Mouse (Mus musculus): ENCODE measurements around the gene Arhgef6. TPM values are rescaled to one million over a fixed set of nuclear protein-coding genes. Genes with fewer than 3 reads are reported as not detected.

The Arhgef6 gene
- 4.5 and 5.4 TPM in 2 replicates for polyA plus RNA-seq (2015; fragmentation: Nextera tagmentation; extraction: Ambion mirVana)

GRCm38 (mm10) chrX:57338371-57339211 lies at the start of gene Arhgef6:
Arhgef6 (minus strand) TSS chrX:57338729.
- H3K4me3 ChIP-seq (ENCODE audit: low read depth, low read length): no peak within 1 kb of the TSS
- H3K36me3 ChIP-seq (ENCODE audit: control insufficient read depth, insufficient read depth, low read length): no peaks in the 10 kb centered on the region
- H3K4me1 ChIP-seq (ENCODE audit: control insufficient read depth, insufficient read depth, low read length): no peaks in the 10 kb centered on the region
- H3K27ac ChIP-seq (ENCODE audit: low read length): no peak within 1 kb of the TSS
- H3K4me2 ChIP-seq (ENCODE audit: low read length): no peak within 1 kb of the TSS
- H3K9me3 ChIP-seq (replicated peaks; ENCODE audit: control insufficient read depth, low read length, poor library complexity, severe bottlenecking): no peaks in the 10 kb centered on the region
- H3K27me3 ChIP-seq (ENCODE audit: control insufficient read depth, insufficient read depth, low read depth, low read length): no peaks in the 10 kb centered on the region
- ATAC-seq: no peak
- 76% methylated on average over 18 of the region's 18 CpGs for WGBS
- H3K9ac ChIP-seq (ENCODE audit: low read depth, low read length): no peak within 1 kb of the TSS

DNA sequence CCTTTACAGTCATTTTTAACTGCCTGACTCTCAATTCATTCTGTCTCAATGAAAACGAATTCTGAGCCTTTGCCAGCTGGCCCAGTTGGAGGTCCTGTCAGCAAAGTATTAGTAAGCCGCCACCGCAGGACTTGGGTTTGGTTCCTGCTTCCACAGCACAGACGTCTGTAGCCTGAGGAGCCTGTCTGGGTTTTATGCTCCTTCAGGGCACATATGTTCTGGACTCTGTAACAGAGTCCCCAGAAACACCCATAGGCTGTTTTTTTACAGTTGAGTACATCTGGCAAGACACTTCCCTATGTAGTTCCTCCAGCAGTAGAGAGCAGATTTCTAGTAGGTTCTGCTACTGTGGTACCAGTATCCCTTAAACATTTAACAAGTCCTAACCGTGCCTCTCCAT lies 42.4 kb upstream of the Arhgef6 start:
- Histone ChIP-seq H3K9me3 (replicated peaks; ENCODE audit: control insufficient read depth, low read length, poor library complexity, severe bottlenecking) (no peaks in the 10 kb centered on the region), H3K9ac (ENCODE audit: low read depth, low read length) (no peak overlapping the region), H3K4me3 (ENCODE audit: low read depth, low read length) (no peak overlapping the region), H3K36me3 (ENCODE audit: control insufficient read depth, insufficient read depth, low read length) (peaks cover 7% of the 10 kb centered on the region; the same call in 1 of the 2 replicates), H3K4me2 (ENCODE audit: low read length) (no peak overlapping the region), H3K27me3 (ENCODE audit: control insufficient read depth, insufficient read depth, low read depth, low read length) (no peaks in the 10 kb centered on the region), H3K27ac (ENCODE audit: low read length) (no peak overlapping the region), H3K4me1 (ENCODE audit: control insufficient read depth, insufficient read depth, low read length) (no peaks in the 10 kb centered on the region)
- 66% methylated on average over 5 of the region's 5 CpGs for WGBS
- no peak for ATAC-seq

- H3K9me3 ChIP-seq (replicated peaks; ENCODE audit: control insufficient read depth, low read length, poor library complexity, severe bottlenecking): no peaks in the 10 kb centered on the region
Measured at GRCm38 (mm10) chrX:57378579-57378978, 40.0 kb upstream of the Arhgef6 start.

GRCm38 (mm10) chrX:57377096-57377495 lies 38.6 kb upstream of the Arhgef6 start:
- no peaks in the 10 kb centered on the region for H3K9me3 ChIP-seq (replicated peaks; ENCODE audit: control insufficient read depth, low read length, poor library complexity, severe bottlenecking)
- H3K36me3 ChIP-seq (ENCODE audit: control insufficient read depth, insufficient read depth, low read length): peaks cover 2% of the 10 kb centered on the region; the same call in 1 of the 2 replicates
- no peaks in the 10 kb centered on the region for H3K4me1 ChIP-seq (ENCODE audit: control insufficient read depth, insufficient read depth, low read length)
- H3K4me3 ChIP-seq (ENCODE audit: low read depth, low read length): no peak overlapping the region
- H3K27me3 ChIP-seq (ENCODE audit: control insufficient read depth, insufficient read depth, low read depth, low read length): no peaks in the 10 kb centered on the region
- H3K4me2 ChIP-seq (ENCODE audit: low read length): no peak overlapping the region
- no peak for ATAC-seq
- no peak overlapping the region for H3K9ac ChIP-seq (ENCODE audit: low read depth, low read length)
- H3K27ac ChIP-seq (ENCODE audit: low read length): no peak overlapping the region
- WGBS: 78% methylated on average over 3 of the region's 3 CpGs

More at GRCm38 (mm10) chrX:57378579-57378978, 40.0 kb upstream of the Arhgef6 start:
- H3K36me3 ChIP-seq (ENCODE audit: control insufficient read depth, insufficient read depth, low read length): peaks cover 2% of the 10 kb centered on the region; the same call in 1 of the 2 replicates
- H3K4me1 ChIP-seq (ENCODE audit: control insufficient read depth, insufficient read depth, low read length): no peaks in the 10 kb centered on the region
- H3K4me3 ChIP-seq (ENCODE audit: low read depth, low read length): no peak overlapping the region
- no peak for ATAC-seq
- no peaks in the 10 kb centered on the region for H3K27me3 ChIP-seq (ENCODE audit: control insufficient read depth, insufficient read depth, low read depth, low read length)
- no peak overlapping the region for H3K9ac ChIP-seq (ENCODE audit: low read depth, low read length)
- H3K27ac ChIP-seq (ENCODE audit: low read length): no peak overlapping the region
- WGBS: 89% methylated on average over 3 of the region's 3 CpGs
- no peak overlapping the region for H3K4me2 ChIP-seq (ENCODE audit: low read length)

- Histone ChIP-seq H3K4me1 (ENCODE audit: control insufficient read depth, insufficient read depth, low read length) (no peaks in the 10 kb centered on the region), H3K27ac (ENCODE audit: low read length) (no peak overlapping the region), H3K9ac (ENCODE audit: low read depth, low read length) (no peak overlapping the region), H3K4me3 (ENCODE audit: low read depth, low read length) (no peak overlapping the region), H3K36me3 (ENCODE audit: control insufficient read depth, insufficient read depth, low read length) (peaks cover 2% of the 10 kb centered on the region; the same call in 1 of the 2 replicates), H3K27me3 (ENCODE audit: control insufficient read depth, insufficient read depth, low read depth, low read length) (no peaks in the 10 kb centered on the region), H3K4me2 (ENCODE audit: low read length) (no peak overlapping the region), H3K9me3 (replicated peaks; ENCODE audit: control insufficient read depth, low read length, poor library complexity, severe bottlenecking) (no peaks in the 10 kb centered on the region)
- 87% methylated on average over 2 of the region's 2 CpGs for WGBS
- ATAC-seq: no peak
Measured at GRCm38 (mm10) chrX:57374029-57374428, 35.5 kb upstream of the Arhgef6 start.

DNA sequence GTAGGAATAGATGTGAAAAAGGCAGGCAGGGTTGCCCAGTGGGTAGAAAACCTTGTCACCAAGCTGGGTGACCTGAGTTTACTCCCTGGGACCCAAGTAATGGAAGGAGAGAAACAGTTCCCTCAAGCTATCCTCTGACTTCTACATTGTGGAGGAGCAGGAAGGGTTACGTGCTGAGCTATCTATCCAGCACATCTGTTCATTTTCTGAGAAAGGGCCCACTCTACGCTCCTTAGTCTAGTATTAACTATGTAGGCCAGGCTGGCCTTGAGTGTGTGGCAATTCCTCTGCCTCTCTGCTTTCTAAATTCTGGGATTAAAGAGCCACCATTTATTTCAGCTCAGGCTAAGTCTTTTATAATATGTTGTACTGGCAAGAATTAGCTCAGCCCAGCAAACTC lies 35.0 kb upstream of the Arhgef6 start:
- H3K9ac ChIP-seq (ENCODE audit: low read depth, low read length): no peak overlapping the region
- H3K9me3 ChIP-seq (replicated peaks; ENCODE audit: control insufficient read depth, low read length, poor library complexity, severe bottlenecking): no peaks in the 10 kb centered on the region
- H3K4me3 ChIP-seq (ENCODE audit: low read depth, low read length): no peak overlapping the region
- no peak for ATAC-seq
- no peaks in the 10 kb centered on the region for H3K4me1 ChIP-seq (ENCODE audit: control insufficient read depth, insufficient read depth, low read length)
- no peak overlapping the region for H3K27ac ChIP-seq (ENCODE audit: low read length)
- no peak overlapping the region for H3K4me2 ChIP-seq (ENCODE audit: low read length)
- 85% methylated on average over 2 of the region's 2 CpGs for WGBS
- H3K27me3 ChIP-seq (ENCODE audit: control insufficient read depth, insufficient read depth, low read depth, low read length): no peaks in the 10 kb centered on the region
- no peaks in the 10 kb centered on the region; the same call in 1 of the 2 replicates for H3K36me3 ChIP-seq (ENCODE audit: control insufficient read depth, insufficient read depth, low read length)

GRCm38 (mm10) chrX:57372965-57373364 lies 34.4 kb upstream of the Arhgef6 start:
- H3K27me3 ChIP-seq (ENCODE audit: control insufficient read depth, insufficient read depth, low read depth, low read length): no peaks in the 10 kb centered on the region
- H3K9ac ChIP-seq (ENCODE audit: low read depth, low read length): no peak overlapping the region
- no peak for ATAC-seq
- no peak overlapping the region for H3K4me2 ChIP-seq (ENCODE audit: low read length)
- H3K4me1 ChIP-seq (ENCODE audit: control insufficient read depth, insufficient read depth, low read length): no peaks in the 10 kb centered on the region
- no peak overlapping the region for H3K27ac ChIP-seq (ENCODE audit: low read length)
- 82% methylated on average over 4 of the region's 4 CpGs for WGBS
- H3K36me3 ChIP-seq (ENCODE audit: control insufficient read depth, insufficient read depth, low read length): no peaks in the 10 kb centered on the region
- no peaks in the 10 kb centered on the region for H3K9me3 ChIP-seq (replicated peaks; ENCODE audit: control insufficient read depth, low read length, poor library complexity, severe bottlenecking)
- no peak overlapping the region for H3K4me3 ChIP-seq (ENCODE audit: low read depth, low read length)

DNA sequence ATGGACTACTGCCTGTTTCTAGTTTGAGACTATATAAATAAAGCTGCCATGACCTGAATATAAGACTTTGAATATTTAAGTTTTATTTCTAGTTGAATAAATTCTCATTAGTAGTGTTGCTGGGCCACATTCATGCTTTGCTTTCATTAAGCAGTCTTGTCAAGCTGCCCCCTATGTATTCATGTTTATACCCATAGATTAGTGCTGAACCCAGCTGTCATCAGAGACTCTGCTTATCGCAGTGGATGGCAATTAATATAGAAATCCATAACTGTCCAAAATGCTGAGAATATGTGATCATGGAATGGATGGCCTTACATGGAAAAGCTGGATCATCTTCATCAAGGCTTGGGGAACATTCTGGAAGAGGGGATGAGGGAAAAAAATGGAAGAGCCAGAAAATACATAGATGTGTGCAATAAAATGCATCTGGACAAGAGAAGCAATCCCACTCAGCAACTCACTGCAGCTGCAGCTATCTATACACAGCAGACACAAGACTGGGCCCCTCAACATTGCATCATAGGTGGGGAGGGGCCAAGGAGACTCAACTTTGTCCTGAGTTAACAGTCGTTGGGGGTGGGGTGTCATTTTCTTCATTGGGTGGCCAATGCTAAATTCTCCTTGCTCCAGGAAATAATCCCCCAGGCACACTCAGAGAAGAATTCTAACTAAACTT lies 26.5 kb upstream of the Arhgef6 start:
- no peak overlapping the region for H3K4me2 ChIP-seq (ENCODE audit: low read length)
- no peak overlapping the region for H3K27ac ChIP-seq (ENCODE audit: low read length)
- H3K9me3 ChIP-seq (replicated peaks; ENCODE audit: control insufficient read depth, low read length, poor library complexity, severe bottlenecking): no peaks in the 10 kb centered on the region
- H3K4me3 ChIP-seq (ENCODE audit: low read depth, low read length): no peak overlapping the region
- no peaks in the 10 kb centered on the region for H3K36me3 ChIP-seq (ENCODE audit: control insufficient read depth, insufficient read depth, low read length)
- WGBS: 66% methylated on average over 2 of the region's 2 CpGs
- no peaks in the 10 kb centered on the region for H3K4me1 ChIP-seq (ENCODE audit: control insufficient read depth, insufficient read depth, low read length)
- H3K9ac ChIP-seq (ENCODE audit: low read depth, low read length): no peak overlapping the region
- ATAC-seq: no peak
- H3K27me3 ChIP-seq (ENCODE audit: control insufficient read depth, insufficient read depth, low read depth, low read length): no peaks in the 10 kb centered on the region

DNA sequence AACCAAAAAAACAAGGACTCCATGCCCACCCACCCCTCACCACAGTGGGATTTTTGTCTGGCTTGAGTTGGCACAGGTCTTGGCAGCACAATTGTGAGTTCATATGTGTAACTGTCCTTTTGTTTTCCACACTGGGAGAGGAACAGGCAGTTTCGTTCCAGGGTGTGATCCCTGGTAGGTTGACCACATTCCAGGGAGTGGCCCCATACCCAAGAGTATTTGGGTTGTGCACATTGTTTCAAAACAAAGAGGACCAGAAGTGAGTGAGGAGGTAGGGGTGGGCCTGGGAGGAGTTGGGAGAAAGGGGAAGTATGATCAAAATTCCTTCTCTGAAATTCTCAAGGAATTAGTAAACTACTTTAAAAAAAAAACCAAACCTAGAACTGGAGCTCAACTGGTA lies 20.8 kb upstream of the Arhgef6 start:
- no peaks in the 10 kb centered on the region for H3K36me3 ChIP-seq (ENCODE audit: control insufficient read depth, insufficient read depth, low read length)
- H3K27ac ChIP-seq (ENCODE audit: low read length): no peak overlapping the region
- no peak overlapping the region for H3K4me3 ChIP-seq (ENCODE audit: low read depth, low read length)
- H3K4me1 ChIP-seq (ENCODE audit: control insufficient read depth, insufficient read depth, low read length): no peaks in the 10 kb centered on the region
- 63% methylated on average over 1 of the region's 1 CpGs for WGBS
- H3K27me3 ChIP-seq (ENCODE audit: control insufficient read depth, insufficient read depth, low read depth, low read length): no peaks in the 10 kb centered on the region
- no peaks in the 10 kb centered on the region for H3K9me3 ChIP-seq (replicated peaks; ENCODE audit: control insufficient read depth, low read length, poor library complexity, severe bottlenecking)
- H3K4me2 ChIP-seq (ENCODE audit: low read length): no peak overlapping the region
- no peak overlapping the region for H3K9ac ChIP-seq (ENCODE audit: low read depth, low read length)
- no peak for ATAC-seq

Measured in midbrain, embryonic 16.5 days (tissue).